Mouse (Mus musculus) heart, embryonic 14.5 days (tissue): Measurements from ENCODE around the gene Capn7. TPM values are rescaled to one million over a fixed set of nuclear protein-coding genes. Genes with fewer than 3 reads are reported as not detected.
A peak's percentile ranks its signal among the peaks of the same experiment; 100 is the strongest.

Source experiments
- ATAC-seq: fragments of 200-750 bp; cut with Nextera tagmentation; 2 replicates; pipeline ENCODE4 v1.8.0; 2017; ENCODE audit warnings: low read depth, moderate TSS enrichment; ENCODE audit not compliant: insufficient number of reproducible peaks, insufficient read depth, low FRiP score
- H3K27ac ChIP-seq, 2 experiments: fragments of 200-500 bp in 1 of 2; fragments of 300-500 bp in 1 of 2; sonication (generic) in 1 of 2; replicated peaks in 1 of 2; 2 replicates each; pipeline ENCODE4 v1.5.1; 2012 to 2014; ENCODE audit warnings: low read depth in 2 of 2, low read length in 2 of 2, control low read depth in 1 of 2, mild to moderate bottlenecking in 1 of 2, mixed read lengths in 1 of 2; ENCODE audit not compliant: control insufficient read depth in 1 of 2, insufficient read depth in 1 of 2
- H3K27me3 ChIP-seq: fragments of 300-500 bp; sonication (generic); 2 replicates; pipeline ENCODE4 v1.6.1; 2014; ENCODE audit warnings: mild to moderate bottlenecking, low read length, control low read depth; ENCODE audit not compliant: control insufficient read depth, insufficient read depth
- H3K36me3 ChIP-seq: fragments of 300-500 bp; sonication (generic); 2 replicates; pipeline ENCODE4 v1.6.1; 2014; ENCODE audit warnings: mild to moderate bottlenecking, control low read depth, low read length, mixed read lengths; ENCODE audit not compliant: control insufficient read depth, insufficient read depth
- H3K4me1 ChIP-seq, 2 experiments: fragments of 200-500 bp in 1 of 2; fragments of 300-500 bp in 1 of 2; sonication (generic) in 1 of 2; 2 replicates each; pipeline ENCODE4 v1.6.1; 2012 to 2014; ENCODE audit warnings: low read length in 2 of 2, control low read depth in 1 of 2, mixed read lengths in 1 of 2; ENCODE audit not compliant: control insufficient read depth in 2 of 2, insufficient read depth in 2 of 2
- H3K4me2 ChIP-seq: fragments of 300-500 bp; sonication (generic); 2 replicates; pipeline ENCODE4 v1.6.1; 2014; ENCODE audit warnings: mild to moderate bottlenecking, low read length
- H3K4me3 ChIP-seq, 2 experiments: fragments of 200-500 bp in 1 of 2; fragments of 300-500 bp in 1 of 2; sonication (generic) in 1 of 2; 2 replicates each; pipeline ENCODE4 v1.5.1; 2012 to 2014; ENCODE audit warnings: low read length in 2 of 2, mild to moderate bottlenecking in 2 of 2, control low read depth in 1 of 2, low read depth in 1 of 2, moderate library complexity in 1 of 2; ENCODE audit not compliant: control insufficient read depth in 1 of 2, insufficient read depth in 1 of 2
- H3K9ac ChIP-seq: fragments of 300-500 bp; sonication (generic); 2 replicates; pipeline ENCODE4 v1.6.1; 2014; ENCODE audit warnings: mild to moderate bottlenecking, low read length
- H3K9me3 ChIP-seq: fragments of 300-500 bp; sonication (generic); 2 replicates; pipeline ENCODE4 v1.6.1; 2016; ENCODE audit warnings: low read length, control low read depth; ENCODE audit not compliant: control insufficient read depth
- WGBS: fragments of 180-500 bp; shearing (Covaris S2); extraction: QIAGEN DNeasy Blood & Tissue Kit; methylation state at CpG from one replicate; pipeline ENCODE4 v1.1.7; 2014; 5-methylcytosine and 5-hydroxymethylcytosine counted together
- polyA plus RNA-seq: library from polyadenylated mRNA; unstranded; fragments of >200 nt; fragmentation: Nextera tagmentation; extraction: Ambion mirVana; gene quantifications from 2 replicates; pipeline ENCODE4 v1.2.1, GENCODE M21; 2014

The Capn7 gene
- polyA plus RNA-seq, 1 experiment from 2014 or later: 44.9 TPM

GRCm38 (mm10) chr14:31414967-31415376 lies 78.5 kb downstream of the Capn7 start:
- H3K4me3 ChIP-seq: no peak overlapping the region
- H3K27ac ChIP-seq: peak overlapping the region; percentile 66 to 69
- peak; percentile 29; the same call in 1 of the 2 replicates for ATAC-seq
- 21% methylated on average over 7 of the region's 7 CpGs for WGBS
- peak overlapping the region; percentile 46; the same call in 1 of the 2 replicates for H3K9ac ChIP-seq
- peaks cover 47 to 72% of the 10 kb centered on the region in 2 experiments for H3K4me1 ChIP-seq
- peaks cover 7% of the 10 kb centered on the region; the same call in 1 of the 2 replicates for H3K36me3 ChIP-seq
- peak overlapping the region; percentile 13; the same call in 1 of the 2 replicates for H3K4me2 ChIP-seq
- no peaks in the 10 kb centered on the region for H3K9me3 ChIP-seq
- no peaks in the 10 kb centered on the region for H3K27me3 ChIP-seq

GRCm38 (mm10) chr14:31416411-31416810 lies 80.0 kb downstream of the Capn7 start:
- Histone ChIP-seq H3K9ac (no peak overlapping the region), H3K9me3 (no peaks in the 10 kb centered on the region), H3K4me3 (no peak overlapping the region), H3K4me1 (peaks cover 57 to 81% of the 10 kb centered on the region in 2 experiments), H3K27ac (no peak overlapping the region), H3K4me2 (no peak overlapping the region), H3K36me3 (peaks cover under 1% of the 10 kb centered on the region; the same call in 1 of the 2 replicates), H3K27me3 (no peaks in the 10 kb centered on the region)
- 78% methylated on average over 3 of the region's 3 CpGs for WGBS
- no peak for ATAC-seq

- Histone ChIP-seq H3K4me1 (peaks cover 62 to 86% of the 10 kb centered on the region in 2 experiments), H3K27me3 (no peaks in the 10 kb centered on the region), H3K36me3 (no peaks in the 10 kb centered on the region), H3K9ac (no peak overlapping the region), H3K9me3 (no peaks in the 10 kb centered on the region), H3K4me2 (no peak overlapping the region), H3K27ac (0 out of 4 replicates have a peak overlapping the region, but pooled peaks of 1 of the 2 experiments have one; percentile 30), H3K4me3 (no peak overlapping the region)
- WGBS: 74% methylated on average over 16 of the region's 16 CpGs
- no peak for ATAC-seq
Measured at GRCm38 (mm10) chr14:31416835-31417549, 80.6 kb downstream of the Capn7 start.

GRCm38 (mm10) chr14:31419279-31419678 lies 82.8 kb downstream of the Capn7 start:
- 34% methylated on average over 4 of the region's 4 CpGs for WGBS
- no peak for ATAC-seq
- Histone ChIP-seq H3K4me1 (peaks cover 64 to 90% of the 10 kb centered on the region in 2 experiments), H3K4me2 (no peak overlapping the region), H3K27me3 (no peaks in the 10 kb centered on the region), H3K27ac (0 out of 4 replicates have a peak overlapping the region, but pooled peaks of 1 of the 2 experiments have one; percentile 24), H3K9ac (peak overlapping the region; percentile 38; the same call in 1 of the 2 replicates), H3K36me3 (peaks cover 2% of the 10 kb centered on the region; the same call in 1 of the 2 replicates), H3K9me3 (no peaks in the 10 kb centered on the region), H3K4me3 (no peak overlapping the region)

GRCm38 (mm10) chr14:31420135-31420534 lies 83.7 kb downstream of the Capn7 start:
- WGBS: 93% methylated on average over 8 of the region's 8 CpGs
- peaks cover 2% of the 10 kb centered on the region; the same call in 1 of the 2 replicates for H3K36me3 ChIP-seq
- ATAC-seq: no peak
- H3K4me3 ChIP-seq: no peak overlapping the region
- 0 out of 4 replicates have a peak overlapping the region, but pooled peaks of 1 of the 2 experiments have one; percentile 9 for H3K27ac ChIP-seq
- H3K27me3 ChIP-seq: no peaks in the 10 kb centered on the region
- peaks cover 57 to 82% of the 10 kb centered on the region in 2 experiments for H3K4me1 ChIP-seq
- H3K9me3 ChIP-seq: no peaks in the 10 kb centered on the region
- no peak overlapping the region for H3K9ac ChIP-seq
- H3K4me2 ChIP-seq: no peak overlapping the region

- no peak overlapping the region for H3K9ac ChIP-seq
- peaks cover 2% of the 10 kb centered on the region; the same call in 1 of the 2 replicates for H3K36me3 ChIP-seq
- H3K27me3 ChIP-seq: no peaks in the 10 kb centered on the region
- H3K4me2 ChIP-seq: no peak overlapping the region
- H3K4me3 ChIP-seq: no peak overlapping the region
- H3K9me3 ChIP-seq: 0 out of 2 replicates have a peak, but pooled peaks cover 2% of the 10 kb centered on the region
- 73% methylated on average over 7 of the region's 7 CpGs for WGBS
- ATAC-seq: no peak
- H3K27ac ChIP-seq: 0 out of 4 replicates have a peak overlapping the region, but pooled peaks of 1 of the 2 experiments have one; percentile 9
- peaks cover 53 to 78% of the 10 kb centered on the region in 2 experiments for H3K4me1 ChIP-seq
Measured at GRCm38 (mm10) chr14:31420562-31420961, 84.1 kb downstream of the Capn7 start.

GRCm38 (mm10) chr14:31420985-31421384 lies 84.5 kb downstream of the Capn7 start:
- Histone ChIP-seq H3K4me3 (no peak overlapping the region), H3K9me3 (0 out of 2 replicates have a peak, but pooled peaks cover 5% of the 10 kb centered on the region), H3K4me2 (no peak overlapping the region), H3K36me3 (peaks cover 2% of the 10 kb centered on the region; the same call in 1 of the 2 replicates), H3K9ac (no peak overlapping the region), H3K27me3 (no peaks in the 10 kb centered on the region), H3K27ac (0 out of 4 replicates have a peak overlapping the region, but pooled peaks of 1 of the 2 experiments have one; percentile 9), H3K4me1 (peaks cover 52 to 73% of the 10 kb centered on the region in 2 experiments)
- ATAC-seq: no peak
- WGBS: 87% methylated on average over 7 of the region's 7 CpGs
